Mouse (Mus musculus) thymus, adult 2 months (tissue): ENCODE measurements around the gene Snrpc.

ENCODE experiments used
- CTCF ChIP-seq: fragments of 200-500 bp; IDR thresholded peaks from 2 replicates; pipeline ENCODE4 v1.5.1; 2012; ENCODE audit warnings: mild to moderate bottlenecking, control low read depth, low read length, moderate library complexity, borderline replicate concordance; ENCODE audit not compliant: control insufficient read depth, poor library complexity, insufficient read depth; ENCODE audit errors: extremely low read depth
- POLR2A ChIP-seq: fragments of 200-500 bp; IDR thresholded peaks from 2 replicates; pipeline ENCODE4 v1.6.1; 2012; ENCODE audit warnings: mild to moderate bottlenecking, low read length, control low read depth, moderate library complexity; ENCODE audit not compliant: control insufficient read depth, poor library complexity, insufficient read depth; ENCODE audit errors: extremely low read depth

- TF ChIP-seq POLR2A: no peak
- no peak for TF ChIP-seq CTCF
These were observed 21.2 kb downstream of the Snrpc start for GRCm38 (mm10) chr17:27859131-27859530.
